Mouse (Mus musculus) heart, adult 11 months (tissue): ENCODE results near the gene Sds.

ENCODE experiments used
- DNase-seq: peaks from one replicate; pipeline ENCODE4 v3.0.0; 2022

The Sds gene

DNA sequence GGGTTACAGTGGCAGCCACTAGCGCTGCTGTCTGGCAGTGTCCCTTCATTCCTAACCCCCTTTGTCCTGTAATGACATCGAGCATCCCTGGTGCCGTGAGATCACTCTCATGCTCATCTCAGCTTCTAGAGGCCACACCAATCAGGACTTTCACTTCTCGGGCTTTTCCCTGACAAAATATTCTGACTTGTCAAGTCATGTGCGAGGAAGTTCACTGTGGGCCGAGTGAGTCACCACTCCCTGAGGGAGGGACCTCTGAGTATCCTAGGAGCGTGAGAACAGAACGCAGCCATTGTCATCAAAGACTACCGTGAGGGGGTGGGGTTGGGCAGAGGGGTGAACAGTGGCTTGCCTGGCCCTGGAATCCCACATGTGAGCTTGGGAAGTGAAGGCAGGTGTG, 41.2 kb downstream of the Sds start:
- DNase-seq = peak; percentile 99

DNA sequence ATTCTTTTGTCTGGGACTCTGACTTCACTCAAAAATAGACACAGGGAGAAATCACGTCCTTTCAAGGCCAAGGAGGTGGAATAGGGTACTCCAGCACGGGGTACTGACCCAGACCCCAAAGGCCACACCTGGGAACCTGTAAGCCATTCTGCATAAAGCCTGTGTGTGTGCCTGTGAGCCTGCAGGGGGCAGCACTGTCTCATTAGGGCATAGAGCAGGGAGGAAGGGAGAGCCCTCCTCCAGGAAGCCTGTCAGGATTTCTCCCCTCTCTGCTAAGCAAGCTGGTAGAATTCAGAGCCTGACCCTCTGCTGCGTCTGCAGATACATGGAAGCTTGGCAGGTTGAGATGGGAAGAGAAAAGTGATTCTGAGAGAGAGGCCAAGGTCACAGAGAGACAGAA, 46.3 kb downstream of the Sds start:
- no peak for DNase-seq

DNA sequence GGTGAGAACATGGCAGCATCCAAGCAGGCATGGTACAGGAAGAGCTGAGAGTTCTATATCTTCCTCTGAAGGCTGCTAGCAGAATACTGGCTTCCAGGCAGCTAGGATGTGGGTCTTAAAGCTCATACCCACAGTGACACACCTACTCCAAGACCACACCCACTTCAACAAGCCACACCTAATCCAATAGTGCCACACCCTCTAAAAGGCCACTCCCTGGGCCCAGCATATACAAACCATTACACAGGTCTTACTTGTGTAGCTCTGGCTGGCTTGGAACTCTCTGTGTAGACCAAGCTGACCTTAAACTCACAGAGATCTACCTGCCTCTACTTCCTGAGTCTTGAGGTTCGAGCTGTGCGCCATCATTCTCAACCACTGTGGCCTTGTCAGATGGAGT, 48.4 kb downstream of the Sds start:
- DNase-seq = no peak

DNA sequence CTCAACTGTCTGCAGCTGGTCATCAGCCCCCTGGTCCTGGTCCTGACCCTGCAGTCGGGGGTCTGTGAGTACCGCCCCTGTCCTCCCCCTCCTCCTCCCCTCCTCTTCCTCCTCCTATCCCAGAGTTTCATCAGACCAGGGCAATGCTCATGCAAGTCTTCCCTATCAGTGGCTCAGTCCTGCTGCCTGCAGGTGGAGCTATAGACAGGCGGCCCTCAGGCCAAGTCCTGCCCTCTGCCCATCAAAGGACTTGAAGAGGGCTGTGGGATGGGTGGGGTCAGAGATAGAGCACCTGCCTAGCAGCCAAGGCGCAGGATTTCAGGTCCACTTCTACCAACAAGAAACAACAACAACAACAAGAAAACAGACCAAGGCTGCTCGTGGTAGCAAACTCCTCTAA, 49.4 kb downstream of the Sds start:
- no peak for DNase-seq

DNA sequence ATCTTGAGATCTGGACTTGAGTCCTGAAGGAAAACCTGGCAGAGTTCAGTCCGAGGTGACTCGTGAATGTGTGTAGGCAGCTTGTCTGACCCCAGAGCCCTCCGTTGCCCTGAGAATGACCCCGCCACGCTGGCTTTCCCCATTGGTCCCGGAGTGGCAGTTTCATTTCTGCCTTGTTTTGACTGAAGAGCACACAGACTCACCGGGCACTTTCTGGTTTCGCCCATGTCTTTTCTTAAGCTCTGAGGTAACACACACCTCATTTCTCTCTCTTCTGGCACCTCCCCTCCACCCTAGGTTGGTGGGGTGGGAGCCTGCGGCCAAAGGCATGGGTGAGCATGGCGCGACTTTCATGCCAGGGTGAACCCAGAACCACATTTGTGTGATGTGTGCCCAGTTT, 50.0 kb downstream of the Sds start:
- no peak for DNase-seq

DNA sequence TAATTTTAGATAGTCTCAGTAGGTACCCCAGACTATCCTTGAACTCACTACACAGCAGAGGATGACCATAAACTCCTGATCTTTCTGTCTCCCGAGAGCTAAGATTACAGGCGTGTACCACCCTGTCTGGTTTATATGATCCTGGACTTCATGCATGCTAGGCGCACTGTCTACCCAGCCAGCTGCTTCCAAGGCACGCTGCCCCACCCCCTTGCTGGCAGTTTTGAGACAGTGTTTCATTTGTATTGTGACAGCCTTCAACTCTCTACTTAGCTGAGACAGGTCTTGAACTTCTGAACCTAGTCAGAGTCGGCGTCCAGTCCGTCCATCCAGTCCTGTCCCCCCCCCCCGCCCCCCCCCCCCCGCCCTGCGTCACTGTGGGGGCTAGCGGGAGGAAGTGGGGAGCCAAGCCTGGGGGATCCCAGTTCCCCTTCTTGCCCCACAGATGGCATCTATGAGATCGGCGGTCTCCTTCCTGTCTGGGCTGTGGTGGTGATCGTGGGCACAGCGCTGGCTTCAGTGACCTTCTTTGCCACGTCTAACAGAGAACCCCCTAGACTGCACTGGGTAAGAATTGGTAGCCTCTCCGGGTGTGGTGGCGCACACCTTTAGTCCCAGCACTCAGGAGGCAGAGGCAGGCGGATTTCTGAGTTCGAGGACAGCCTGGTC, 51.1 kb downstream of the Sds start:
- DNase-seq = peak; percentile 94

DNA sequence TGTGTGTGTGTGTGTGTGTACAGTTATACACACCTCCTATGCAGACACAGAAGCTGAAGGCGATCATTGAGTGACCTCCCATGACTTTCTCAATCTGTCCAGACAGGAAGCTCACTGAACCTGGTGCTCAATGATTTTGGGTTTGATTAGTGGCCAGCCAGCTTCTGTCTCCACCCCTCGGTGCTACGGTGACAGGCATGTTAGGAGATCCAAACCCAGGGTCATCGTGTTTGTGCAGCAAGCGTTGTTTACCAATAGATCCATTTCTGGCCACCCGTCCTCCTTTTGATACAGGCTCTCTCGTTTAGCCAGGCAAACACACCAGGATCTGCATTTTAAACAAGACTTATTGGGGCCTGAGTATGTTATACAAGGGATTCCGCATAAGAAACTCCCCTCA, 55.3 kb downstream of the Sds start:
- DNase-seq = no peak
